Mouse (Mus musculus) stomach, embryonic 14.5 days (tissue): Measurements from ENCODE around the gene Rab3ip. TPM values are rescaled to one million over a fixed set of nuclear protein-coding genes. Genes with fewer than 3 reads are reported as not detected.
A peak's percentile ranks its signal among the peaks of the same experiment; 100 is the strongest.

Experiments
- ATAC-seq: fragments of 200-750 bp; cut with Nextera tagmentation; 2 replicates; pipeline ENCODE4 v1.8.0; 2017; ENCODE audit warnings: low read depth, moderate TSS enrichment; ENCODE audit not compliant: insufficient number of reproducible peaks, insufficient read depth, low FRiP score
- H3K27ac ChIP-seq: fragments of 300-500 bp; sonication (generic); 2 replicates; pipeline ENCODE4 v1.5.1; 2014; ENCODE audit warnings: mild to moderate bottlenecking, low read length, moderate library complexity, mixed read lengths
- H3K27me3 ChIP-seq: fragments of 300-500 bp; sonication (generic); 2 replicates; pipeline ENCODE4 v1.6.1; 2014; ENCODE audit warnings: low read length, control low read depth, mixed read lengths; ENCODE audit not compliant: control insufficient read depth, insufficient read depth
- H3K36me3 ChIP-seq: fragments of 300-500 bp; sonication (generic); 2 replicates; pipeline ENCODE4 v1.6.1; 2014; ENCODE audit warnings: mild to moderate bottlenecking, control low read depth, low read length, moderate library complexity, mixed read lengths; ENCODE audit not compliant: control insufficient read depth, insufficient read depth
- H3K4me1 ChIP-seq: fragments of 300-500 bp; sonication (generic); 2 replicates; pipeline ENCODE4 v1.6.1; 2014; ENCODE audit warnings: low read length, control low read depth, mixed read lengths; ENCODE audit not compliant: control insufficient read depth, insufficient read depth
- H3K4me2 ChIP-seq: fragments of 300-500 bp; sonication (generic); replicated peaks from 2 replicates; pipeline ENCODE4 v1.6.1; 2014; ENCODE audit warnings: low read depth, low read length, control low read depth
- H3K4me3 ChIP-seq: fragments of 300-500 bp; sonication (generic); 2 replicates; pipeline ENCODE4 v1.5.1; 2014; ENCODE audit warnings: low read depth, low read length, control low read depth
- H3K9ac ChIP-seq: fragments of 300-500 bp; sonication (generic); replicated peaks from 2 replicates; pipeline ENCODE4 v1.6.1; 2014; ENCODE audit warnings: low read depth, mild to moderate bottlenecking, control low read depth, low read length, moderate library complexity, mixed read lengths
- H3K9me3 ChIP-seq: fragments of 300-500 bp; sonication (generic); 2 replicates; pipeline ENCODE4 v1.6.1; 2016; ENCODE audit warnings: low read depth, low read length, control low read depth; ENCODE audit not compliant: control insufficient read depth
- WGBS: fragments of 180-500 bp; shearing (Covaris S2); extraction: QIAGEN DNeasy Blood & Tissue Kit; methylation state at CpG from one replicate; pipeline ENCODE4 v1.1.7; 2014; 5-methylcytosine and 5-hydroxymethylcytosine counted together
- polyA plus RNA-seq: library from polyadenylated mRNA; unstranded; fragments of >200 nt; fragmentation: Nextera tagmentation; extraction: Ambion mirVana; gene quantifications from 2 replicates; pipeline ENCODE4 v1.2.1, GENCODE M21; 2014

Gene Rab3ip
- polyA plus RNA-seq, 1 experiment from 2014 or later, result 22.2 TPM

DNA sequence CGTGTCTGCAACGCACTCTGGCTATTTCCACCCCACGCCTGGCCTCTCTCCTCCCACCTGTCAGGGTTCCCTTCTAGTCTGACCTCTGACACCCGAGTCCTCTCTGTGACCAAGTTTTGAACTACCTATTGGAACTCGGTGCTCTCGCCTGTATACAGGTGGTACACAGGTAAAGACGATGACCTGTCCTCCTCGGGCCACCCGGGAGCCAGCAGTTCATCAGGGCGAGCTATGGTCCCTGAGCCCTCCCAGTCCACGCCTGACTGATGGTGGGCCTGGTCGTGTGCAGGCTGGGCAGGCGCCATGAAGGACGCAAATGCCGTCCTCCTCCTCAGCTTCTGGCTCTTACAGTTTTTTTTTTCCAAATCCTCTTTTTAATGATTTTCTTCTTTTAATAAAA lies 29.2 kb downstream of the Rab3ip start:
- Histone ChIP-seq H3K4me2 (no peak overlapping the region), H3K27ac (no peak overlapping the region), H3K4me1 (no peaks in the 10 kb centered on the region), H3K27me3 (no peaks in the 10 kb centered on the region), H3K9ac (no peak overlapping the region), H3K36me3 (peaks cover 5% of the 10 kb centered on the region), H3K4me3 (no peak overlapping the region), H3K9me3 (no peaks in the 10 kb centered on the region)
- 86% methylated on average over 15 of the region's 15 CpGs for WGBS
- no peak for ATAC-seq

DNA sequence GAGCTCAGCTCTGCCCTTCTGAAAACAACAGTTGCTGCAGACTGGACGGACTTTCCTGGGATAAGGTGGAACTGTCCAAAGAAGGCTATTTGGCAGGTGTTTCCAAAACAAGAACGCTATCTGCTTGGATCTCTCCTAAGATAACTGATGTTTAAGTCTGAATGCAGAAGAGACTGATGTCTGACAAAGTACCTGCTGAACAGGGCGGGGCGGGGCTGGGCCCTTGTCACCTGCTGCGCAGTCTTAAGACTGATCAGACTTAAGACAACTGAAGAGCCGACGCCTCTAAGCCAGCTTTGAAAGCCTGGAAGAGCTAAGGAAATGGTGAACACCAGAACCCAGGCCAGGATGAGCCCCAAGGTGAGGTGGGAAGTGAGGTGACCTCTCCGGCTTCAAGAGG lies 29.9 kb downstream of the Rab3ip start:
- WGBS, result 92% methylated on average over 8 of the region's 8 CpGs
- no peak overlapping the region for H3K4me2 ChIP-seq
- H3K27me3 ChIP-seq, result no peaks in the 10 kb centered on the region
- H3K4me3 ChIP-seq, result no peak overlapping the region
- peaks cover 5% of the 10 kb centered on the region for H3K36me3 ChIP-seq
- H3K9ac ChIP-seq, result no peak overlapping the region
- ATAC-seq, result no peak
- no peak overlapping the region for H3K27ac ChIP-seq
- no peaks in the 10 kb centered on the region for H3K4me1 ChIP-seq
- no peaks in the 10 kb centered on the region for H3K9me3 ChIP-seq

GRCm38 (mm10) chr10:116919368-116920317 lies 30.9 kb downstream of the Rab3ip start:
- peaks cover 9% of the 10 kb centered on the region for H3K36me3 ChIP-seq
- WGBS, result 88% methylated on average over 25 of the region's 25 CpGs
- H3K4me2 ChIP-seq, result no peak overlapping the region
- no peaks in the 10 kb centered on the region for H3K9me3 ChIP-seq
- H3K27ac ChIP-seq, result no peak overlapping the region
- H3K27me3 ChIP-seq, result no peaks in the 10 kb centered on the region
- no peak overlapping the region for H3K9ac ChIP-seq
- no peaks in the 10 kb centered on the region for H3K4me1 ChIP-seq
- ATAC-seq, result no peak
- H3K4me3 ChIP-seq, result no peak overlapping the region

- no peak for ATAC-seq
Measured at GRCm38 (mm10) chr10:116916581-116916980, 34.0 kb downstream of the Rab3ip start.

DNA sequence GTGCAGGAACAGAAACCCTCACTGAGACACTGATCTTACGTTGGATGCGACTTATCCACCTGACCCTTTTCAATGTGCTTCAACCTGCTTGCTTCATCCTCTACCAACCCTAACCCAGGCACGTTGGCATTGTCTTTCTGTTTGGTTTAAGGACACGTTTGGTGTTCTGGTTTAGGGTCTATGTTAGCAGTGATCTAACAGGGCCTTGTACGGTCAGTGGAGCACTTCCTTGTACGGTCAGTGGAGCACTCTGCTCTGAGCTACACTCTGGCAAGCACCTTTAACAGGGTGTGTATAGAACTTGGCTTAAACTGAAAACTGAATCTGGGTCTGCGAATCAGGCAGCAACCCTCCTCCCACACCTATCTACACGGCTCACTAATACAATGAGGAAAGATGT lies 35.3 kb downstream of the Rab3ip start:
- WGBS, result 93% methylated on average over 8 of the region's 8 CpGs
- Histone ChIP-seq H3K27me3 (no peaks in the 10 kb centered on the region), H3K27ac (no peak overlapping the region), H3K4me3 (no peak overlapping the region), H3K9ac (no peak overlapping the region), H3K4me2 (no peak overlapping the region), H3K9me3 (no peaks in the 10 kb centered on the region), H3K36me3 (peaks cover 10% of the 10 kb centered on the region), H3K4me1 (no peaks in the 10 kb centered on the region)
- ATAC-seq, result no peak

More at GRCm38 (mm10) chr10:116916581-116916980, 34.0 kb downstream of the Rab3ip start:
- no peak overlapping the region for H3K4me3 ChIP-seq
- H3K4me1 ChIP-seq, result no peaks in the 10 kb centered on the region
- no peak overlapping the region for H3K27ac ChIP-seq
- H3K9me3 ChIP-seq, result no peaks in the 10 kb centered on the region
- H3K9ac ChIP-seq, result no peak overlapping the region
- 82% methylated on average over 8 of the region's 8 CpGs for WGBS
- no peaks in the 10 kb centered on the region for H3K27me3 ChIP-seq
- peaks cover 9% of the 10 kb centered on the region for H3K36me3 ChIP-seq
- H3K4me2 ChIP-seq, result no peak overlapping the region

DNA sequence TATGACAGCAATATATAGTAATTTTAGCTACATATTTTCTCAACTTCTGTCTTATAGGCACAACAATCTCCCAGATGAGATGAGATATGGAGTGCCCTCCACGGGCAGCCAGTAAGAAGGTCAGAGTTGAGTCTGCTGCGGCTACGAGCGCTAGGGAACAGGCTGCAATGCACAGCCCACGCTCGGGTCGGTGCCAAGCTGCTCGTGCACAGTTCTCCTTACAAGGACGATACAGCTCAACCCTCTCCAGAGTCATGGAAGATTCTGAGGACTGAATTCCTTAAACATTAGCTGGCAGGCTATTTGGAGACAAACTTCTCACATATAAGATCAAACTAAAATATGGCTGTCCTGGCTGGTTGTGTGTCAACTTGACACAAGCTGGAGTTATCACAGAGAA lies 36.0 kb downstream of the Rab3ip start:
- Histone ChIP-seq H3K27ac (no peak overlapping the region), H3K4me1 (no peaks in the 10 kb centered on the region), H3K4me3 (no peak overlapping the region), H3K9ac (no peak overlapping the region), H3K4me2 (no peak overlapping the region), H3K36me3 (peaks cover 17% of the 10 kb centered on the region), H3K9me3 (no peaks in the 10 kb centered on the region), H3K27me3 (no peaks in the 10 kb centered on the region)
- 82% methylated on average over 9 of the region's 9 CpGs for WGBS
- ATAC-seq, result no peak

DNA sequence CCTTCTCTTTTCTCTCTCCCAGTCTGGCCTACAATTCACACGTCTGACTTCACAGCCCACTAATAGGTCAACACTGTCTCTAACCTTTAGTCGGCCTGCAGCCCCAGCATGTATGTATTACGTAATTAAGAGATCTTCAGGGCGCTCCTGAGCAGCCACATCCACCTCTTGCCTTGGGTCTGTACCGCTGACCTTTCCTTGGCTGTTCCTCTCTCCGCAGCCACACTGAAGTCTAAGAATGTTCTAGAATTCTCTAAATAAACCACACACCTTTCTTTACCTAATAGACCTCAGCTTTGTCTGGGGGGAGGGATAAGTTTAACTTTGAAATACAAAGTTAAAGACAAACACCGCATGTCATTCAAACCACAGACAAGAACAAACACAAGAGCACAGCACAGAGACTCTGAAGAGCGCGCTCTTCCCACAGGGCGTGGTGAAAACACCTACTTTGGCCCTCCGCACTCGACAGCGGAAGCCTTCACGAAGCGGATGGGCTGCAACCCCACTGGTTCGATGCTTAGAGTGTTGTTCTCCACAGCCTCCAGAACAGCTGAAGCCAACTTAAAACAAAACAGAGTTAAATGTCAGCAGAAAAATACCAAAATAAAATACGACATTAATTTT lies 36.8 kb downstream of the Rab3ip start:
- Histone ChIP-seq H3K9me3 (no peaks in the 10 kb centered on the region), H3K4me2 (no peak overlapping the region), H3K27me3 (no peaks in the 10 kb centered on the region), H3K27ac (peak overlapping the region; percentile 45), H3K36me3 (peaks cover 22% of the 10 kb centered on the region), H3K4me3 (no peak overlapping the region), H3K4me1 (no peaks in the 10 kb centered on the region), H3K9ac (no peak overlapping the region)
- ATAC-seq, result peak; percentile 60
- 73% methylated on average over 17 of the region's 17 CpGs for WGBS

GRCm38 (mm10) chr10:116912850-116913249 lies 37.7 kb downstream of the Rab3ip start:
- no peak overlapping the region for H3K9ac ChIP-seq
- 83% methylated on average over 9 of the region's 9 CpGs for WGBS
- 0 out of 2 replicates have a peak overlapping the region, but pooled peaks have one; percentile 27 for H3K27ac ChIP-seq
- H3K36me3 ChIP-seq, result peaks cover 24% of the 10 kb centered on the region
- H3K4me3 ChIP-seq, result no peak overlapping the region
- H3K9me3 ChIP-seq, result no peaks in the 10 kb centered on the region
- ATAC-seq, result no peak
- no peaks in the 10 kb centered on the region for H3K27me3 ChIP-seq
- H3K4me2 ChIP-seq, result no peak overlapping the region
- H3K4me1 ChIP-seq, result no peaks in the 10 kb centered on the region
